Mouse (Mus musculus) hindbrain, embryonic 16.5 days (tissue): Measurements from ENCODE around the gene Usp49. TPM values are rescaled to one million over a fixed set of nuclear protein-coding genes. Genes with fewer than 3 reads are reported as not detected.

Source experiments
- ATAC-seq: fragments of 200-750 bp; cut with Nextera tagmentation; 2 replicates; pipeline ENCODE4 v1.8.0; 2017; ENCODE audit warnings: moderate TSS enrichment, moderate library complexity
- H3K27ac ChIP-seq: fragments of 300-500 bp; sonication (generic); 2 replicates; pipeline ENCODE4 v1.5.1; 2014; ENCODE audit warnings: low read depth, mild to moderate bottlenecking, control low read depth, low read length, moderate library complexity
- H3K27me3 ChIP-seq: fragments of 300-500 bp; sonication (generic); replicated peaks from 2 replicates; pipeline ENCODE4 v1.6.1; 2014; ENCODE audit warnings: low read length; ENCODE audit not compliant: control insufficient read depth, insufficient read depth
- H3K36me3 ChIP-seq: fragments of 300-500 bp; sonication (generic); 2 replicates; pipeline ENCODE4 v1.6.1; 2014; ENCODE audit warnings: mild to moderate bottlenecking, low read length, moderate library complexity, mixed read lengths; ENCODE audit not compliant: control insufficient read depth, insufficient read depth
- H3K4me1 ChIP-seq: fragments of 300-500 bp; sonication (generic); 2 replicates; pipeline ENCODE4 v1.6.1; 2014; ENCODE audit warnings: low read depth, low read length; ENCODE audit not compliant: control insufficient read depth, insufficient read depth
- H3K4me2 ChIP-seq: fragments of 300-500 bp; sonication (generic); 2 replicates; pipeline ENCODE4 v1.6.1; 2014; ENCODE audit warnings: mild to moderate bottlenecking, low read length, control low read depth, moderate library complexity
- H3K4me3 ChIP-seq: fragments of 300-500 bp; sonication (generic); 2 replicates; pipeline ENCODE4 v1.5.1; 2014; ENCODE audit warnings: mild to moderate bottlenecking, low read length, control low read depth, moderate library complexity
- H3K9ac ChIP-seq: fragments of 300-500 bp; sonication (generic); 2 replicates; pipeline ENCODE4 v1.6.1; 2014; ENCODE audit warnings: low read depth, mild to moderate bottlenecking, control low read depth, low read length, moderate library complexity
- H3K9me3 ChIP-seq: fragments of 300-500 bp; sonication (generic); 2 replicates; pipeline ENCODE4 v1.6.1; 2014; ENCODE audit warnings: mild to moderate bottlenecking, low read length, moderate library complexity; ENCODE audit not compliant: control insufficient read depth
- WGBS: fragments of 180-500 bp; shearing (Covaris S2); extraction: QIAGEN DNeasy Blood & Tissue Kit; methylation state at CpG from one replicate; pipeline ENCODE4 v1.1.7; 2014; 5-methylcytosine and 5-hydroxymethylcytosine counted together
- polyA plus RNA-seq: library from polyadenylated mRNA; unstranded; fragments of >200 nt; fragmentation: Nextera tagmentation; extraction: Ambion mirVana; gene quantifications from 2 replicates; pipeline ENCODE4 v1.2.1, GENCODE M21; 2015

The Usp49 gene
- polyA plus RNA-seq, 1 experiment from 2014 or later = 5.2 TPM

DNA sequence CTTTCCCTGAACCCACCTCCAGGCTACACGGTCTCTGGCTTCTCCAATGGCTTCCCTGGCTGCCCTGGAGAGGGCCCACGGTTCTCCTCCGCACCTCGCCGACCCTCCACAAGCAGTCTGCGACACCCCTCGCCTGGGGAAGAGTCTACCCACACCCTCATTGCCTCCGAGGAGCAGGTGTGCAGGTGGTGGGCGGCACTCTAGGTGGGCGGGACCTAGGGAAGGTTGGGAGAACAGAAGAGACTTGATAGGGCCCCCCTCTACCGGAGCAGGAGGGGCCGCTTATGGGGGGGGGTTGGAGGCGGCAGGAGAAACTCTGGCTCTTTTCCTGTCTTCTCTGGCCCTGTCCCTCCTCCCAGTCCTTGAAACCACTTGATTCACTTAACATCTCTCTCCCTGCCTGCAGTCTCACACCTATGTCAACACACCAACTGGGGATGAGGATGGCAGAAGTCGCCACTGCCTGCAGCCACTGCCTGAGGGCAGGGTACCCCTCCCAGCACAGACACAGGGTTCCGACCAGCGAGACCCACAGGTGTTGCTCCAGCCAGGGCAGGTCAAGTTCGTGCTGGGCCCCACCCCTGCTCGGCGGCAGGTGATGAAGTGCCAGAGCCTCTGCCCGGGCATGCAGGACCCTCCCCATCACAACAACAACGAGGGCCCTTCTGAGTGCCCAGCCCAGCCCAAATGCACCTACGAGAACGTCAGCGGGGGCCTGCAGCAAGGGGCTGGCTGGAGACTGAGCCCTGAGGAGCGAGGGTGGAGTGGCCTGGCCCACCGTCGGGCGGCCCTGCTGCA lies 72.3 kb downstream of the Usp49 start:
- Histone ChIP-seq H3K4me3 (no peak overlapping the region), H3K4me1 (no peaks in the 10 kb centered on the region), H3K9me3 (no peaks in the 10 kb centered on the region), H3K9ac (no peak overlapping the region), H3K4me2 (no peak overlapping the region), H3K27me3 (no peaks in the 10 kb centered on the region), H3K27ac (no peak overlapping the region), H3K36me3 (peaks cover 23% of the 10 kb centered on the region; the same call in 1 of the 2 replicates)
- no peak for ATAC-seq
- 47% methylated on average over 25 of the region's 28 CpGs for WGBS

DNA sequence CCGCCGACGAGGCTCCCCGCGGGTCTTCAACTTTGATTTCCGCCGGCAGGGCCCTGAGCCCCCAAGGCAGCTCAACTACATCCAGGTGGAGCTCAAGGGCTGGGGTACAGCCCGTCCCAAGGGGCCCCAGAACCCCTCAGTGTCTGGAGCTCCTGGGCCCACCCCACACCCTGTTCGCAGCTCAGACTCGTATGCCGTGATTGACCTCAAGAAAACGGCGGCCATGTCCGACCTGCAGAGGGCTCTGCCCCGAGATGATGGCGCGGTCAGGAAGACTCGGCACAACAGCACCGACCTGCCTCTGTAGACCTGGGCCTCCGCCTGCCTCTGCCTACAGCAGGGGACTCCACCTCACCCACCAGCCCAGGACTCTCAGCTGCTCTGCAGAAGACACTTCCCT lies 73.1 kb downstream of the Usp49 start:
- Histone ChIP-seq H3K4me1 (no peaks in the 10 kb centered on the region), H3K9me3 (no peaks in the 10 kb centered on the region), H3K4me3 (no peak overlapping the region), H3K27ac (no peak overlapping the region), H3K4me2 (no peak overlapping the region), H3K27me3 (no peaks in the 10 kb centered on the region), H3K9ac (no peak overlapping the region), H3K36me3 (peaks cover 23% of the 10 kb centered on the region; the same call in 1 of the 2 replicates)
- WGBS = 34% methylated on average over 20 of the region's 20 CpGs
- ATAC-seq = no peak

DNA sequence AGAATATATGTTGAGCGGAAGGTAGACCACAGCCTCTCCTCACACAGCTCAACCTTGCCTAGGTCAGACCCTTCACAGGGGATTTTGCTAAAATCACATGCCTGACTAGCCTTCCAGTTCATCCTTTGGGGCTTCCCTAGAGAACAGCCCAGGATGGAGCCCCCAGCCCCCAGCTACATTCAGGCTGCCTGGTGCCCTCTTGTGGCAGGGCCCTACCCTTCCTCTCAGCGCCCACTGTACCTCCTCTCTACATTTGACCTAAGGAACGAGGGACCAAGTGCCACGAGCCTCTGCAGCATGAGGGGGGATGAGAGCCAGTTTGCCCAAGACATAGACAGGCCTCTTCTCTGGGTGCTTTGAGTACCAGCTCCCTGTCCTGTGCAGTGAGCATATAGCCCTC lies 74.2 kb downstream of the Usp49 start:
- WGBS = 84% methylated on average over 4 of the region's 4 CpGs
- Histone ChIP-seq H3K27me3 (no peaks in the 10 kb centered on the region), H3K9me3 (no peaks in the 10 kb centered on the region), H3K4me1 (no peaks in the 10 kb centered on the region), H3K27ac (no peak overlapping the region), H3K4me2 (no peak overlapping the region), H3K9ac (no peak overlapping the region), H3K4me3 (no peak overlapping the region), H3K36me3 (peaks cover 23% of the 10 kb centered on the region; the same call in 1 of the 2 replicates)
- no peak for ATAC-seq

DNA sequence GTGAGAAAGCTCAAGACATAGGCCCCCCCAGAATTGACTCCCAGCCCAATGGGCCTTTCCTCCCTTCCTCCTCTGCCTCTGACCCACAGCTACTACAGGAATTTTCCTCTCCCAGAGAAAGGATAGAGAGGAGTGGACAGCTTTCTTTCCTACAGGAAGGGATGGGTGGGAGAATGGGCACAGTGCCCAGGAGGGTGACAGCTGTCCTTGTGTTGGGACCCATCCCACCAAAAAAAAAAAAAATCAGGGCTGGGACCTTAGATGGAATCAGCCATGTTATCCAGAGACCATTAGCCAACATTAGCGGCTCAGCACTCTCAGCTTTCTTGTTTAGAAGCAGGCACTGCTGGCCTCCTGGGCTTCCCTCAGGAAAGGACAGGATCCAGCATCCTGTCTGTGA lies 75.7 kb downstream of the Usp49 start:
- Histone ChIP-seq H3K36me3 (peaks cover 15% of the 10 kb centered on the region; the same call in 1 of the 2 replicates), H3K4me1 (no peaks in the 10 kb centered on the region), H3K27ac (no peak overlapping the region), H3K4me2 (no peak overlapping the region), H3K9me3 (no peaks in the 10 kb centered on the region), H3K27me3 (no peaks in the 10 kb centered on the region), H3K9ac (no peak overlapping the region), H3K4me3 (no peak overlapping the region)
- ATAC-seq = no peak
- 65% methylated on average over 1 of the region's 1 CpGs for WGBS

DNA sequence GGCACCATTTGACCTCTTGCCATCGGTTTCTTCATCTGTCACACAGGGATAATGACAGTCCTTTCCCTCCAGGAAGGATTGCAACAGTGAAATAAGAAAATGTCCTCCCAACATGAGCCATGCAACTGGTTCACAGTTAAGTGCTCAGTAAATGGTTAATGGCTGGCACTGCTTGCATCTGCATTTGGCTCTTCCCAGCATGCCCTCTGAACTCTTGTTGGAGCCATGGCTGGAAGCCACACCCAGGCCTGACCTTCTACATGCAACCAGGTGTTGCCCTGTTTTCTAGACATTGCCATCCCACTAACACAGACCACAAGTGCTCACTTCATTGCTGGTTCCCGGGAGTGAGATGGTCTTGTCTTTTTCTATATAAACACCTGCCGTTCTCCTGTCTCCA lies 77.5 kb downstream of the Usp49 start:
- no peaks in the 10 kb centered on the region for H3K9me3 ChIP-seq
- no peak overlapping the region for H3K4me3 ChIP-seq
- H3K4me1 ChIP-seq = no peaks in the 10 kb centered on the region
- no peak overlapping the region for H3K4me2 ChIP-seq
- H3K27me3 ChIP-seq = no peaks in the 10 kb centered on the region
- H3K36me3 ChIP-seq = peaks cover 5% of the 10 kb centered on the region; the same call in 1 of the 2 replicates
- no peak overlapping the region for H3K27ac ChIP-seq
- no peak for ATAC-seq
- no peak overlapping the region for H3K9ac ChIP-seq
- 84% methylated on average over 3 of the region's 3 CpGs for WGBS

DNA sequence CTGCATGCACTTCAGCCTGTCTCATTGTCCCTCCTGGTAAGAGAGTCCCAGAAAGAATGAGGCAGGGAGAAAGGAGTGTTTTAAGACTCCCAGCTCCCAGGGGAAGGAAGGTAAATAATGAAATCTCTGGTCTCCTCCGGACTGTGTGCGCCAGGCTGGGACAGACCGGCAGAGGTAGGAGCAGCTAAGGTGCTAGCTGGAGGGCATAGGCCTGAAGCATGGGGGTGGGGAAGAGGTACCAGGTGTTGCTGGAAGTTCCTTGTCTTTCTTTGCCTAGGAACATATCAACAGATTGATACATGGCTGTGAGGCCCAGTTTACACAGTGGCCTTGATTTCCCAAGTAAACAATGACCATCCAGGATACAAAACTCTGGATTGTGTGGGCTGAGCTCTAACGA lies 78.5 kb downstream of the Usp49 start:
- no peak for ATAC-seq
- 79% methylated on average over 4 of the region's 4 CpGs for WGBS

DNA sequence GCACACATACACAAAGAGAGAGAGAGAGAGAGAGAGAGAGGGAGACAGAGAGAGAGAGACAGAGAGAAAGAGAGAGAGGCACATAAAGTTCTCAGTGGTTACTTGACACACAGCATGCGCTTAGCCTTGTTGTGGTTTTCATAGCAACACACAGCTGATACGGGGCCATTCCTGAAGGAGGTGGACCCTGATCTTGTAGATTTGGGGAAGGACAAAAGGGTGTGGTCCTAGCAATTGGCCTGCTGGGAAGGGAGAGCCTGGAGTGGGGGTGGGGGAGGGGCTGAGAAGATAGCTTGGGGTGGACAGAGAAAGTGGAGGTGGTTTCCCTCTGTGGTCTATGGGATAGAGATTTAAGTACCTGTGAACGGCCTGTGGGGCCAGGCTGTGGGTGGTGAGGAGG lies 79.5 kb downstream of the Usp49 start:
- Histone ChIP-seq H3K36me3 (no peaks in the 10 kb centered on the region), H3K27ac (no peak overlapping the region), H3K27me3 (no peaks in the 10 kb centered on the region), H3K4me1 (no peaks in the 10 kb centered on the region), H3K4me2 (no peak overlapping the region), H3K9ac (no peak overlapping the region), H3K9me3 (no peaks in the 10 kb centered on the region), H3K4me3 (no peak overlapping the region)
- WGBS = 80% methylated on average over 3 of the region's 3 CpGs
- ATAC-seq = no peak

More for the DNA sequence above, 78.5 kb downstream of the Usp49 start:
- Histone ChIP-seq H3K4me3 (no peak overlapping the region), H3K36me3 (no peaks in the 10 kb centered on the region), H3K4me1 (no peaks in the 10 kb centered on the region), H3K9me3 (no peaks in the 10 kb centered on the region), H3K27ac (no peak overlapping the region), H3K9ac (no peak overlapping the region), H3K4me2 (no peak overlapping the region), H3K27me3 (no peaks in the 10 kb centered on the region)

DNA sequence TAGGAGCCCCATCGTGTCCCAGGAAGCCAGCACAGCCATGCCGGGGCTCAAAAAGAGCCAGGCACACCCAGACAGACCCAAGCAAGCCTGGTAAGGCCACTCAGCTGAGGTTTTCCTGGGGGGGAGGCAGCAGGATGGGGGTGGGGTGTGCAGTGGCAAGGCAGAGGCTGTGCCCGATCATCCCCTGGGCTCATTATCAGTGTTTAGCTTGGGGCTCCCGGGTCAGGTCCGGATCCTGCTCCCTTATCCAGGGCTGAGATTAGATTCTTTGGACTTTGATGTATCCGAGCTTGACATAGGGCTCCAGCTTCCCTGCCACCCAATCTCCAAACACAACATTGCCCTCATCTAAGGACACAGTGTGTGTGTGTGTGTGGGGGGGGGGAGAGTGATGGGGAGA lies 81.4 kb downstream of the Usp49 start:
- H3K4me3 ChIP-seq = no peak overlapping the region
- no peaks in the 10 kb centered on the region for H3K9me3 ChIP-seq
- no peaks in the 10 kb centered on the region for H3K4me1 ChIP-seq
- no peaks in the 10 kb centered on the region for H3K36me3 ChIP-seq
- no peak for ATAC-seq
- H3K27ac ChIP-seq = no peak overlapping the region
- H3K4me2 ChIP-seq = no peak overlapping the region
- H3K9ac ChIP-seq = no peak overlapping the region
- 74% methylated on average over 6 of the region's 6 CpGs for WGBS
- H3K27me3 ChIP-seq = no peaks in the 10 kb centered on the region

DNA sequence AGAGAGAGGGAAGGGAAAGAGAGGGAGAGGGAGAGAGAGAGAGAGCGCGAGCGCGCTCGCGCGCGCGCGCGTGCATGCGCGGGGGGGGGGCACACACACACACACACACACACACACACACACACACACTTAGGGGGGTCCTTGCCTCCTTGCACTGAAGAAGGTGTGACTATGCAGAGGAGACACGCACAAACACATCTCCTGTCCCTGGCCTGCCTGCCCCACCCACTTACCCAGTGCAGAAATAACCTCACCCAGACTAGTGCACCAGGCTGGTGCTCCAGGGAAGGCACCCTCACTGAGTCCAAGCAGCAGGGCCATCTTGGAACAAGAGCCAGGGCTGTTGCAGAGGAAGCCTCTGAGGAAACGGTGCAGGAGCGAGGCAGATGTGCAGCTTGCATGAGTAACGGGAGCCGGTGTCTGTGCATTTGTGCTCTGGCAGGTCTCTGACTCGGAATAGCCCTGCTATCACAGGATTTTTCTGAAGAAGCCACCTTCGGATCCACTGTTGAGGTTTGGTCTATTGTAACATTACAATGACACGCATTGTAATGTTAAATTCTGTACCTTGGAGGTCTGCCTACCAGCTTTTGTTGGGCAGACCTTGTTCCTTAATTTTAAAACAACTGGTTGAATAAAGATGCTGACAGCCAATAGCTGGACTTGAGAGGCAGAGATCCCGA lies 82.5 kb downstream of the Usp49 start:
- 42% methylated on average over 12 of the region's 22 CpGs for WGBS
- no peaks in the 10 kb centered on the region for H3K27me3 ChIP-seq
- peak; percentile 59 for ATAC-seq
- no peak overlapping the region; the same call in 1 of the 2 replicates for H3K4me3 ChIP-seq
- H3K9ac ChIP-seq = peak overlapping the region; percentile 22; the same call in 1 of the 2 replicates
- no peaks in the 10 kb centered on the region for H3K36me3 ChIP-seq
- H3K9me3 ChIP-seq = no peaks in the 10 kb centered on the region
- peak overlapping the region; percentile 32 for H3K4me2 ChIP-seq
- H3K4me1 ChIP-seq = no peaks in the 10 kb centered on the region
- H3K27ac ChIP-seq = peak overlapping the region; percentile 48; the same call in 1 of the 2 replicates
